Mouse (Mus musculus): ENCODE data around the gene Tmprss13. TPM values are rescaled to one million over a fixed set of nuclear protein-coding genes. Genes with fewer than 3 reads are reported as not detected.

Gene Tmprss13
- 0.23 and 0.38 TPM in 2 replicates for polyA plus RNA-seq (2015; fragmentation: Nextera tagmentation; extraction: Ambion mirVana)

GRCm38 (mm10) chr9:45318855-45319254 lies at the start of gene Tmprss13:
TSS of gene Tmprss13 (plus strand) at chr9:45319100.
- no peak within 1 kb of the TSS for H3K4me2 ChIP-seq
- no peak within 1 kb of the TSS for H3K27ac ChIP-seq

GRCm38 (mm10) chr9:45272213-45272612 lies 46.7 kb upstream of the Tmprss13 start:
- Histone ChIP-seq H3K27ac (no peak overlapping the region), H3K9ac (no peak overlapping the region), H3K4me3 (replicated peaks) (no peak overlapping the region), H3K4me2 (no peak overlapping the region), H3K36me3 (no peaks in the 10 kb centered on the region), H3K27me3 (peaks cover 43% of the 10 kb centered on the region), H3K9me3 (replicated peaks) (no peaks in the 10 kb centered on the region), H3K4me1 (peaks cover 9% of the 10 kb centered on the region)
- 58% methylated on average over 5 of the region's 5 CpGs for WGBS
- ATAC-seq (replicated peaks; ENCODE audit: low FRiP score): no peak

More at GRCm38 (mm10) chr9:45318855-45319254, at the start of gene Tmprss13:
- no peaks in the 10 kb centered on the region for H3K36me3 ChIP-seq
- no peak within 1 kb of the TSS for H3K9ac ChIP-seq
- 29% methylated on average over 14 of the region's 14 CpGs for WGBS
- no peak for ATAC-seq (replicated peaks; ENCODE audit: low FRiP score)
- 0 out of 2 replicates have a peak, but pooled peaks cover 6% of the 10 kb centered on the region for H3K4me1 ChIP-seq
- H3K9me3 ChIP-seq (replicated peaks): no peaks in the 10 kb centered on the region
- no peak within 1 kb of the TSS for H3K4me3 ChIP-seq (replicated peaks)
- H3K27me3 ChIP-seq: peaks cover 21% of the 10 kb centered on the region

GRCm38 (mm10) chr9:45274218-45274617 lies 44.7 kb upstream of the Tmprss13 start:
- no peak overlapping the region for H3K4me3 ChIP-seq (replicated peaks)
- no peak overlapping the region for H3K9ac ChIP-seq
- no peaks in the 10 kb centered on the region for H3K9me3 ChIP-seq (replicated peaks)
- H3K27me3 ChIP-seq: peaks cover 23% of the 10 kb centered on the region
- no peaks in the 10 kb centered on the region for H3K36me3 ChIP-seq
- no peaks in the 10 kb centered on the region for H3K4me1 ChIP-seq
- no peak overlapping the region for H3K27ac ChIP-seq
- no peak overlapping the region for H3K4me2 ChIP-seq
- 81% methylated on average over 4 of the region's 4 CpGs for WGBS
- ATAC-seq (replicated peaks; ENCODE audit: low FRiP score): no peak

DNA sequence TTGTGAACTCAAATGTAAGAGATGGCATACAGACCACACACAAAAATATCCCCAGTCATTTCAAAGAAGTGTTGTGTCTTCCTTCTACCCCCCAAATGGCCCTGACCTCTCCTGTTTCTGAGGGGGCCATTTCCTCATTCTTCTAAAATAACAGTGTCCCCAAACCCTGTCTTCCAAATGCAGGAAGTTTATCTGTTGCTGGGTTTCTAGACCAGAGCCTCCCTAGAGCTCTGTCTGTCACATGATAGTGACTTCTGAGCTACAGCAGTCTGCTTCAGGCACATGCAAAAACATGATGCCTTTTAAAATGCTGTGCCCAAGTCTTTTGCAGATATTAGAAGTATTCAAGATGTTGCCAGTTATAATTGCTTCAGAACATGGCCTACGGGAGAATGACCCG lies 44.3 kb upstream of the Tmprss13 start:
- ATAC-seq (replicated peaks; ENCODE audit: low FRiP score): no peak
- H3K9me3 ChIP-seq (replicated peaks): no peaks in the 10 kb centered on the region
- 95% methylated on average over 2 of the region's 2 CpGs for WGBS
- no peak overlapping the region for H3K27ac ChIP-seq
- H3K4me3 ChIP-seq (replicated peaks): no peak overlapping the region
- H3K9ac ChIP-seq: no peak overlapping the region
- H3K27me3 ChIP-seq: peaks cover 18% of the 10 kb centered on the region
- H3K36me3 ChIP-seq: no peaks in the 10 kb centered on the region
- no peak overlapping the region for H3K4me2 ChIP-seq
- H3K4me1 ChIP-seq: no peaks in the 10 kb centered on the region

GRCm38 (mm10) chr9:45280059-45280458 lies 38.8 kb upstream of the Tmprss13 start:
- Histone ChIP-seq H3K4me2 (no peak overlapping the region), H3K27ac (no peak overlapping the region), H3K9ac (no peak overlapping the region), H3K4me1 (no peaks in the 10 kb centered on the region), H3K4me3 (replicated peaks) (no peak overlapping the region), H3K27me3 (no peaks in the 10 kb centered on the region), H3K9me3 (replicated peaks) (no peaks in the 10 kb centered on the region), H3K36me3 (no peaks in the 10 kb centered on the region)
- 74% methylated on average over 3 of the region's 3 CpGs for WGBS
- ATAC-seq (replicated peaks; ENCODE audit: low FRiP score): no peak

DNA sequence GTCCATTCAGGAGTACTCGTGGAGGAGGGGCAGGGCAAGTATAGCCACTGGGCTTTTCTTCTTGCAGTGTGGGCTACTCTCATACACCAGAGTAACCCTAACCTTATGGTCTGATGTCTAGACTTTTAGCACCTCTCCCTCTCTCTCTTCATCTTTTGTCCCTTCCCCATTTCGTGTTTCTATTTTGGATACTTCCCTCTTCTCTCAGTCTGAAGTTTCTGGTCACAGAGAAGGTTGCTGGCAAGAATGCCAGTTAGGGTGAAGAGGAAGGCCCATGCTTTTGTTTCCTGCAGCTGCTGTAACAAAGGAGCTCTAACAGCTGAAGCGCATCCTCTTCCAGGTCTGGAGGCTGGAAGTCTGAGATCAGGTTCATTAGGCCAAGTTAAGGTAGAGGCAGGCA lies 38.0 kb upstream of the Tmprss13 start:
- Histone ChIP-seq H3K9ac (no peak overlapping the region), H3K27me3 (no peaks in the 10 kb centered on the region), H3K4me1 (no peaks in the 10 kb centered on the region), H3K4me2 (no peak overlapping the region), H3K36me3 (no peaks in the 10 kb centered on the region), H3K27ac (no peak overlapping the region), H3K4me3 (replicated peaks) (no peak overlapping the region), H3K9me3 (replicated peaks) (no peaks in the 10 kb centered on the region)
- ATAC-seq (replicated peaks; ENCODE audit: low FRiP score): no peak
- 90% methylated on average over 3 of the region's 3 CpGs for WGBS

DNA sequence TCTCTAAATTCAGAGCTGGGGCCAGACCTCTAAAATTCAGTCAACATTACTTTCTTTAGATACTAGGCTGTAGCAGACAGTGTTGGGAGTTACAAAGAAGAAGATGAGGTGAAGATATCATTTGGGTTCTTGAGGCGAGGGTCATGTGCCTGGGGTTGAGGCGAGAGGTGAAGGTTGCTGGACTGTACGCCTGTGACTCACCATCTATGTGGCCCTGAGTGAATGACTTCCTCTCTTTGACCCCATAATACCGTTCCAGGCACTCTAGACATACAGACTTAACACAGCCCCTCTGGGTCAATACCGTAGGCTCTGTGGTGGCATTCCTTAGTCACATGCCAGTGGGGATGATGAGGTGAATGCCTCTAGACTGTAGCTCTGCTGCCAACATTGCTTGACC lies 36.4 kb upstream of the Tmprss13 start:
- H3K4me3 ChIP-seq (replicated peaks): no peak overlapping the region
- no peak overlapping the region for H3K4me2 ChIP-seq
- H3K36me3 ChIP-seq: no peaks in the 10 kb centered on the region
- no peaks in the 10 kb centered on the region for H3K4me1 ChIP-seq
- ATAC-seq (replicated peaks; ENCODE audit: low FRiP score): no peak
- H3K27me3 ChIP-seq: no peaks in the 10 kb centered on the region
- no peaks in the 10 kb centered on the region for H3K9me3 ChIP-seq (replicated peaks)
- 84% methylated on average over 5 of the region's 5 CpGs for WGBS
- H3K27ac ChIP-seq: no peak overlapping the region
- no peak overlapping the region for H3K9ac ChIP-seq

DNA sequence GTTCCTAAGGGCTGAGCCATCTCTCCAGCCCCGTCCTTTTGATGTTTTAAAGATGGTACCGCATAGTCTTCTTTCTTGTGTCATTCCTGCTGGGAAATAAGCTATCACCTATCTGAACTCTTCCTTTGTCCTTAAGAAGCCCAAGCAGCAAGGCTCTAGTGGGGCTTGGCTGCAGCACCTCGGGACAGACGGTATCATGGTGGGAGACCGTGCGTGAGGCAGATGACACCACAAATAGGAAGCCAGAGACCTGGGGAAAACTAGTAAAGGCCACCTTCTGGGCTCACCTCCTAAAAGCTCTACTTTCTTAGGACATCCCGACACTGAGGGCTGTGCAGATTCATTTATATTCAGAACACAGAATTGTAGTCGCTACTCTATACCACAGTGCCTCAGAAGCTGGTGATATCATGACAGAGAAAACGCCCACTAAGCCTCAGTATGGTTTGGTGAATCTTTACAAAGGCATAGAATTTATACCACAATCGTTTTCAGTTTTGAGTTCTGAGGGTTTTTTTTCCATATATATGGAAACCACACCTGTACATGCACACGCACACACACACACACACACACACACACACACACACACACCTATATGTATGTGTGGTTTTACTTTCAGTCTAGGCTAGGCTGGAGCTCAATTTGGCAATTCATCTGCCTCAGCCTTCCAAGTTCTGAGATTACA lies 27.3 kb upstream of the Tmprss13 start:
- Histone ChIP-seq H3K9ac (no peak overlapping the region), H3K27ac (no peak overlapping the region), H3K4me1 (no peaks in the 10 kb centered on the region), H3K36me3 (no peaks in the 10 kb centered on the region), H3K9me3 (replicated peaks) (no peaks in the 10 kb centered on the region), H3K4me2 (no peak overlapping the region), H3K4me3 (replicated peaks) (no peak overlapping the region), H3K27me3 (no peaks in the 10 kb centered on the region)
- WGBS: 84% methylated on average over 11 of the region's 11 CpGs
- no peak for ATAC-seq (replicated peaks; ENCODE audit: low FRiP score)

DNA sequence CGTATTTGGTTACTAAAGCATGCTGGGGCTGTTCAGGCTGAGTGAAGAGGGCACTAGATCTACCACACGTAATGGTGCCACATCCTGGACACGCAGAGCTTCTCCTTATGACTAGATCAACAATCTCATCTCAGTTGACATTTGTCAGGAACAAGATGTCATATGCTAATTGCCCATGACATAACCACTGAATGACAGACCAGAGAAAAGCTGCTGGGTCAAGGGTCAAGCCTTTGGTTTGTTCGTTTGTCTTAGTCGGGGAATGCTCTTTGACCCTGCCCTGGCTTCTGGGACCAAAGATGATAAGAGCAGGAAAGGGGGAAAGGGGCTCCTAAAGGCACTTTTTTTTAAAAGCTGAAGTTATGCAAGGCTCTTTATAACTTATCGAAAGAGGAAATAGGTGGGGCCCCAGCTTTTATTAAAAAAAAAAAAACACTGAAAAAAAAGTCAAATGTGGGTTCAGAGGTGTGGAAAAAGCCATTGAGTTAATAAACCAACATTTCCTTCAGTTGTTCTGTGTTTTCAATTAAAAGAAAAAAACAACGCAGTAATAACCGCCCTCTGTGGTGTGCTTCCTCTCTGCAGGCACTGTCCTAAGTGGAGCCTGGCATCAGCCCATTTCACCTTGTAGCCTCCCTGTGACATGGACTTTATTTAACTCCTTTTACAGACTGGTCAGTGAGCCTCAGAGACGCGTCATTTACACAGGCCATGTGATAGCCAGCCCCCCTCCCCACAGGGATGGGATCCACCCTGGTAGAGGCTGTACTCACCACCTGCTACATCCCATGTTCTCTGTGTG lies 24.5 kb upstream of the Tmprss13 start:
- Histone ChIP-seq H3K27ac (no peak overlapping the region), H3K4me3 (replicated peaks) (no peak overlapping the region), H3K4me2 (no peak overlapping the region), H3K4me1 (no peaks in the 10 kb centered on the region), H3K9ac (no peak overlapping the region), H3K27me3 (0 out of 2 replicates have a peak, but pooled peaks cover 4% of the 10 kb centered on the region), H3K9me3 (replicated peaks) (no peaks in the 10 kb centered on the region), H3K36me3 (no peaks in the 10 kb centered on the region)
- ATAC-seq (replicated peaks; ENCODE audit: low FRiP score): no peak
- WGBS: 54% methylated on average over 10 of the region's 10 CpGs

DNA sequence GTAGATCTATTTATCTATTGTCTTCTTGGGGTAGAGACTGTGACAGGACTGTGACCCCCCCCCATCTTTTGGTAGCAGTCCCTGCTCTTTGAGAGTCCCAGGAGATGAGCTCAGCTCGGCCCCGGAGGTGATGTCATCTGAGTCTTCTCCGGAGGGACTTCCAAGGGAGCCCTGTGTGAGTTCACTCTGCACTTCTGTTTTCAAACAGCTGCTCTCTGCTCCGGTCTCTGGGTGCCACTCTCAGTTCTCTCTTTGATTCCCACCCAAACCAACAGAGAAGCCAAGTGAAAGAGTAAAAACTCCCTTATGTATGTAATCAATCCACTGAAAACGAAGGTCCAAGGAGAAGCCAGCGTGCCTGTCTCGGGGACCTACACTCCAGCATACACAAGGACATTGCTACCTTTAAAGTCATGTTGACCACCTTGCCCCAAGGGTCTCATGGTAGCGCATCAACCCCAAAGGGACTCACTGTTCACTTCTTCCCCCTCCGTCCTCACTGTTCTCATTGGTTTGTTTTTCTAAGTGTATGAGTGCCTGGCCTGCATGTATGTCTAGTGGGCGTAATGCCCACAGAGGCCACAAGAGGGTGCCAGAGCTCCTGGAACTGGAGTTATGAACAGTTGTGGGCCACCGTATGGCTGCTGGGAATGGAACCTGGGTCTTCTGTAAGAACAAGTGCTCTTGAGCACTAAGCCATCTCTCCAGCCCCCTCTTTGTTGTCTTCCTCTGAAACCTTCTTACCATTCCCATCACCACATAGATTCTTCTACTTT lies 19.5 kb upstream of the Tmprss13 start:
- ATAC-seq (replicated peaks; ENCODE audit: low FRiP score): no peak
- Histone ChIP-seq H3K27me3 (0 out of 2 replicates have a peak, but pooled peaks cover 4% of the 10 kb centered on the region), H3K36me3 (no peaks in the 10 kb centered on the region), H3K9me3 (replicated peaks) (peaks cover 4% of the 10 kb centered on the region; the same call in 1 of the 2 replicates), H3K4me1 (peaks cover 8% of the 10 kb centered on the region), H3K4me2 (no peak overlapping the region), H3K27ac (no peak overlapping the region), H3K9ac (no peak overlapping the region), H3K4me3 (replicated peaks) (no peak overlapping the region)
- WGBS: 82% methylated on average over 11 of the region's 11 CpGs

GRCm38 (mm10) chr9:45300422-45301104 lies 18.3 kb upstream of the Tmprss13 start:
- H3K4me2 ChIP-seq: peak overlapping the region; percentile 67
- 0 out of 2 replicates have a peak overlapping the region, but pooled peaks have one; percentile 23 for H3K9ac ChIP-seq
- peaks cover 4% of the 10 kb centered on the region; the same call in 1 of the 2 replicates for H3K9me3 ChIP-seq (replicated peaks)
- H3K4me1 ChIP-seq: peaks cover 8% of the 10 kb centered on the region
- H3K4me3 ChIP-seq (replicated peaks): peak overlapping the region; percentile 39
- no peaks in the 10 kb centered on the region for H3K36me3 ChIP-seq
- WGBS: 17% methylated on average over 20 of the region's 20 CpGs
- 0 out of 2 replicates have a peak overlapping the region, but pooled peaks have one; percentile 7 for H3K27ac ChIP-seq
- ATAC-seq (replicated peaks; ENCODE audit: low FRiP score): peak; percentile 88
- H3K27me3 ChIP-seq: 0 out of 2 replicates have a peak, but pooled peaks cover 4% of the 10 kb centered on the region
